Mouse (Mus musculus): ENCODE results near the gene Uba5. TPM values are rescaled to one million over a fixed set of nuclear protein-coding genes. Genes with fewer than 3 reads are reported as not detected.

The Uba5 gene
- 10 to 100 TPM; 44.4 to 55.0 (median 47.9) TPM for total RNA-seq (2022)

DNA sequence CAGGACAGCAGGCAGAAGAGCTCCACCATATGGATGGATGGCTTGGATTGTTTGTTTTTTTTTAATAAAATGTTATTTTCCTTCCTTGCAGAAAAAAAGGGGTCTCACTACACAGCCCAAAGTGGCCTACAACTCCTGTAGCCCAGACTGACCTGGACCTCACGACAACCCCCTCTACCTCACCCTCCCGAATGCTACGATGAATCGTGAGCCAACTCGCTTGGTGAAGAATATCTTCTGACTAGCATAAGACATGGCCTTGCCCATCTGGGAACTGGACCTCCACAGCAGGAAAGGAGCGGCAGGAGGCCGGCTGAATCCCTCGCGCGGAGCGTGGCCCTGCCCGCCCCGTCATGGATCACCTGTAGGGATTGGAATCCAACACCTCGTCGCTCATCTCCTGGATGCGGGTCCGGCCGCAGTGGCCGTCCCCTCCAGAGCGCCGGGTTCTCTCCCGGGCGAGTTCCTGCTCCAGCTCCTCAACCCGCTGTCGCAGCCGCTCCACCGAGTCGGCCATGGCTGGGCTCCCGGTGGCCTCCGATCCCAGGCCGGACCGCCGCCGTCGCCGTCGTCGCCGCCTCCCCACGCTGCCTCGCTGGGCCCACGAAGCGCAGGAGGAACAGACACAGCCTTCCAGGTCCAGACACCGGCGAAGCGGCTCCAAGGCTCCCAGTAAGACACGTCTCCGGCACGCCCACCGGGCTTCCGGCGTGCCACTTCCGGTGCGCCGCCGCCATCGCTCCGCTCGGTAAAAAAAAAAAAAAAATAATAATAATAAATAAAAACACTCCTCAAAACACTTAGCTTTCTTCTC lies at the start of gene Uba5:
Uba5 (minus strand) TSS at position 705 of the 814 bp plus-strand sequence.
- DNase-seq, result peak; percentile 36

DNA sequence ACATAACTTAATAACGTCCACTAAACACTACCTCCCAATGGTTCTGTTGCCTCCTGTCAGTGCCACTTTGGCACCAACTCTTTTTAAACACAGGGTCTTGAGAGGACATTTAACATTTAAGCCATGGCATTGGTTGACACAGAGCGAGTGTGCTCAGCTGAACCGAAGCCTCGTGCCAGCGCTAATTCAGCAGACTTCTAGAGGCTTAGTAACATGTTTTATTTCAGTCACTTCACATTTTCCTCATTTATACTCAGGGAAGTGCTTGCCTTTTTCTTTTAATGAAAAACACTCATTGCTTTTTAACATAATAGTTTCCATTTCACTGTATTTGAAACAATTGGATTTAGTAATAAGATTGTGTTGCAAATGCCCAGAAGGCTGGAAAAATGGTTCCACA lies 46.2 kb upstream of the Uba5 start:
- DNase-seq, result no peak

DNA sequence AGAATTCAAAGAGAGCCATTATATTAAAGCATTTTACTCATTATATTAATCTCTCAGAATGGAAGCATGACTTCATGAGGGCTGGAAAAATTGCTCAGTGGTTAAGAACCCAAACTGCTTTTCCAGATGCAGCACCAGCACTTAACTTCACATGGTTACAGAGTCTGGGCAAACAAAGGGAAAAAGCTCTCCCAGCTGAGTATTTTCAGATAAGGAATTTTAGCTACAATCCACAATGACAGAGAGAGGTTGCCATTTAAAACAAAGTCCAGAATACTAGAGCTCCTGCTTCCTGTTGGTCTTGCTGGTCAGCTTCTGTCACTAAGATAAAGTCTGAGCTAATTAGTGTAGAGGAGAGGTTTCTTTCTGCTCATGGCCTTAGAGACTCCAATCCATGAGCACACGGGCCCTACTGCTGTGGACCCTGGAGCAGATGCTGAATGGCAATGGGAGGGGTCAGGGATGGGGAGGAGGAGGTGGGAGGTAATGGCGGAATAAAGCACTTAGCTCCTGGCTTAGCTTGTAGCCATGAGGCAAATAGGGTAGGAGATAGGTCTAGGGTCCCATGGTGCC lies 45.7 kb upstream of the Uba5 start:
- no peak for DNase-seq

DNA sequence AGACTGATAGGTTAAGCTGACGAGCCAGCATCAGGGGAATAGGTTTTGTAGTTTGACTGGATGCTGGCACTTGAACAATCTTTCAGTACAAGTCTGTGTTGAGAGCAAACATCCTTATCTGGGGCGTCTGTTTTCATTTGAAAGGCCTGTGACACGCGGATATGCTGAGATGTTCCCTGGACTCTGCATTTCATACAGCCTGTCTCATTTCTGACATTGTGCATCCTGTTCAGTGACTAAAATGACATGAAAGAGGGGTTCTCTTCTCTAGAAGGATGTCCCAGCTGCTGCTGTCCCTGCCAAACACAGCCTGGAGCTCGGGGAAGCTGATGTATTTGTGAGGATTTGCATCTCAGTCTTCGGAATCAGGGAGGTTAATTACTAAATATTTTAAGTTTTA lies 44.5 kb upstream of the Uba5 start:
- DNase-seq, result no peak

DNA sequence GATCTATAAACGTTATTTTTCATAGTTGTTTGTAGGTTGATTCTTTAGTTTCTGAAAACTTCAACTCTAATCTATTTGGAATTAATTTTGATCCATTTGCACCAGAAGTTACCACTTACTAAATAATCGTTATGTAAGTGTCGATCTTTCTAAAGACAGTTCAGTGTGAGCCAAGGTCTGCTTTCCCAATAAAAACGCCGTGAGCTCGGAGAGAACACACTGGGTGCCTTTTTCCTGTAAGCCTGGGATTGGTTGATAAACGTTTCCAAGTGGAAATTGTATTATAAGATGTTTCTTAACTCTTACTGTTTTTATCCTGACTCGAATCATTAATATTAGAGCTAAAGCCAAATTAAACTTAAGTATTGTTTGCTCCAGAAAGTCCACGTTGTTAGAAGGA lies 44.0 kb upstream of the Uba5 start:
- DNase-seq, result no peak

DNA sequence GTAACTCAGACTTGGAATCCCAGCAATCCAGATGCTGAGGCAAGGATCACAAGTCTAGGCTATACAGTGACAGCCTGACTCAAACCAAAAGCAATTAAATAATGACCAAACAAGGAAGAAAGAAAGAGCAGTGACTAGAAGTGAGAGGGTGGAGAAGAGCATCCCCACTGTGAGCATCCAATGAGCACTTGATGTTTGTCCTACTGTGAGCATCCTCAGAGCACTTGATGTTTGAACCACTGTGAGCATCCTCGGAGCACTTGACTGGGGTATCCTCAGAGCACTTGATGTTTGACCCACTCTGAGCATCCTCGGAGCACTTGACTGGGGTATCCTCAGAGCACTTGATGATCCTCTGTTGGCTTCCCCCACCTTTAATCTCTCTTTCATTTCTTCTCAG lies 42.1 kb upstream of the Uba5 start:
- no peak for DNase-seq

DNA sequence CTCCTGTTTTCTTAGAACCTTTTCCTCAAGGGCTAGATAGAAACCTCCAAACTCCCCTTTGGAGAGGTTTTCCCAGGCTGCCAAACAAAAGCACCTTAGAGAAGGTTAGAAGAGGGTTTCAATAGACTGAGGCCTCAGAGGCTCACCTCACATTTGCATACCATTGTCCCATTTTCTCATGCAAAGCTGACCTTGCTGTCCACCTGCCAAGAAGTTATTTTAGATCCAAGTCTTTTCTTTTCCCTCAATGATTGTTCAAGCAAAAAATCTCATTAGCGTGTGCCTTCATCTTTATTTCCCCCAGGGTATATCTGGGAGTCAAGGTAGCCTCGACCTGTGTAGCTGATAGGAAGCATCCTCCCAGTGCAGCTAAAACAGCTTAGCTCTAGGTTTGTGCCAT lies 40.0 kb upstream of the Uba5 start:
- no peak for DNase-seq

DNA sequence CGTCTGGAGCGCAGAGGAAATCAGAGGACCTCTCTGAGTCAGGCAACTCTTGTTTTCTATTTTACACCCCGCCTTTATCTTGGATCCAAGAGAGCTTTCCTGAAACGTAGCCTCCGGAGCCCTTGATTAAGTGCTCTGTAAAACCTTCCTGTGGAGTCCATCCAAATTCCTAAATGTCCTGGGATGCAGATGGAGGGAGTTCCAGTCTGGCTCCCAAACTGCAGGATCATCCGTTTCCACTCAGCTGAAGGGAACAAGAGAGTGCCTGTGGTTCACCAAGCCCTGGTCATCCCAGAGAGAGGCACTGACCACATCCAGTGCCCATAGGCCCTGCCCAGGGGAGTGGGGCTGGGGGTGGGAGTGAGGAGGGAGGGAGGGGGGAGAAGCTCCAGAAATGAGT lies 39.4 kb upstream of the Uba5 start:
- no peak for DNase-seq

DNA sequence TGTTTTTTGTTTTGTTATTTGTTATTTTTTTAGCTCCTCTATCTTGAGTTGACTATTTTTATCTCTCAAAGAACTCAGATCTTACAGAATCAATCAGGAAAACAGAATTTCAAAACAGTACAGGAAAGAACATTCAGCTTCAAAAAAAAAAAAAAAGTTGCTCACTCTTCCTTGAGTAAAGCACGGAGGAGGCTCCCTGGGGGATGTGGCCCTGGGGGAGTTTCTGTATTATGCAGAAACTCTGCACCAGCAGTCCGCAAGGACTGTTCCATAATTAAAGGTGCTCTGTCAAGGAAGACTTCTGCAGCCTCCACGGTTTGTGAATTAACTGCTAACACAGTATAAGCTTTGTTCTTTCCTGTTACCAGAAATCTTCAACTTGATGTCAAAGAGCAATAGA lies 38.5 kb upstream of the Uba5 start:
- DNase-seq, result no peak

DNA sequence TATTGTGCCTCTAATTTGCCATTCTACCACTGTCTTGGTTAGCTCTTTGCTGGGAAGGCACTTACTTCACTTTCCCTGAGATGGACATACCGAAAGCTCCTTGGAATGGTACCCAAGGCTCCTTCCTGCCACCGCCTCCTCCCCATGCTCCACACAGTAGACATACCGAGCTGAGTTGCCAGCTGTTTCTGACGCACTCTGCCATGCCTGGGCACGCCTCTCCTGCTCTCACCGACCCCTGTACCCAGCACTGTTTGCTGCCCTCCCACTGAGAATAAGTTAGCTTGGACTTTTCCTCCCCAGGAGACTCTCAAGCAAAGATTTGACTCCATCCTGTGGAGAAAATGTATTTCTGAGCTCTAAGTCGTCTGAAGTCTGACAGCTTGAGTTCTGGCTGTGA lies 37.9 kb upstream of the Uba5 start:
- no peak for DNase-seq

DNA sequence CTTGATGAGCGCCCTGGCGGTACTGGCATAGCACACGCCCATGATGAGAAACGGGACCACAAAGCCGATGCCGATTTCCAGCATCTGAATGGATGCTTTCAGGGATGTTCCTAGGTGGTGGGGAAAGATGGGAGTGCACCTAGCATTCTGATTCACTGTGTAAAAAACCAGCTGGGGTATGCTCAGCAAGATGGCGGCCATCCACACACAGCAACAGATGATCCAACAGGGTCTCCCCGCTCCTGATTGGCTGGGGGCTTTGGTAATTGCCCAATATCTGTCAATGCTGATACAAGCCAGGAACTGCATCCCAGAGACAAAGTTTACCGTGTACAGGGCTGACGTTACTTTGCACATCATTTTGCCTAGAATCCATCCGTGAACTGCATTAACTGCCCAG lies 36.1 kb upstream of the Uba5 start:
- DNase-seq, result no peak

DNA sequence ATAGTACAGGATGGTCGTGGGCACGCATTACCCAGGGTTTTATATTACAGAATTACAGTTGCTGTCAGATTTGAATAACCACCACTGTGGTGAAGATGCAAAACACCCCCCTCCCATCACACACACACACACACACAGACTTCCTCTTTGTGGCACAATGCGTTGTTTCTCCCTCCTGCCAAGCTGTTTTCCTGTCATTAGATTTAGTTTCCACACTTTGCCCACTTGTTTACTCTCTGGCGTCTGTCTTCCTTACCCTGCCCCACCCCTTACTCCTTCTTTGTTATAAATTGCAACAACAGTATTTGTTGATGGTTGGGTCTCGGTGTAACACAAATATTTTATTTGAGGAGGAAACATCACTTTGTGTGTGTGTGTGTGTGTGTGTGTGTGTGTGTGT lies 35.3 kb upstream of the Uba5 start:
- DNase-seq, result no peak

DNA sequence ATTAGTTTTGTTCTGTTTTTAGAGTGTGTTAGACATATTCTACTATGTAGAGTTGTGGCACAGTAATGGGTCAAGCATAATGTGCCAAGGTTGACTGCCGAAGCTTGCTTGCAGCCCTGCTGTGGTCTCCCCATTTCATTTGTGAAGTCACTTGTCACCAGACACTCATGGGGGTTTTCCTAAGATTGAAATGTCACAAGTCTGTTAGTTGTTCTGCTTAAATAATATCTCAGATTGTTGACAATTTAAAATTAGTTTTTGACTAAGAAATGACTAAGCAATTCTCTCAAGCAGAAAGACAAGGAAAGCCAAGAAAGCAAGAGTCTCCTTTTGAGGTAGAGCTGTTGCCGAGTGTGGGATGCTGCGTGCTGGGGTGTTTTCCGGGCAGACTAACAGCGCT lies 30.0 kb upstream of the Uba5 start:
- DNase-seq, result no peak

DNA sequence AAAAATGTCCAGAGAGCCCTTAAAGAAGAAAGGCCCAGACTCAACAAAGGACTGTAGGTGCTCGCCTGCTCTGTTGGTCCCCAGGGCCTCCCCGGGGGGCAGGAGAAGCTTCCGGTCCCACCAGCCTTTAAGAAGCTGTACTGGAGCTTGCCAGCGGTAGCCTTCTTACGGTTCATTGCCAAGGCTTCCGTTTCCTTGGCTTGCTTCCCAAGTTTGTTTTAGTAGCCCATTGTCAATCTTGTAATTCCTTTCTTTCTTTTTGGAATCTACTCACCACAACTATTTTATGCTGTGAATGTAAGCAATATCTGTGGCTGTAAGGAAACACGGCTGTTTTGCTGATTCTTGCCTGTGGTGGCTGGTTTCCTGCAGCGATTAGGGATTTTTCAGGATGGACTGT lies 25.6 kb upstream of the Uba5 start:
- DNase-seq, result no peak

DNA sequence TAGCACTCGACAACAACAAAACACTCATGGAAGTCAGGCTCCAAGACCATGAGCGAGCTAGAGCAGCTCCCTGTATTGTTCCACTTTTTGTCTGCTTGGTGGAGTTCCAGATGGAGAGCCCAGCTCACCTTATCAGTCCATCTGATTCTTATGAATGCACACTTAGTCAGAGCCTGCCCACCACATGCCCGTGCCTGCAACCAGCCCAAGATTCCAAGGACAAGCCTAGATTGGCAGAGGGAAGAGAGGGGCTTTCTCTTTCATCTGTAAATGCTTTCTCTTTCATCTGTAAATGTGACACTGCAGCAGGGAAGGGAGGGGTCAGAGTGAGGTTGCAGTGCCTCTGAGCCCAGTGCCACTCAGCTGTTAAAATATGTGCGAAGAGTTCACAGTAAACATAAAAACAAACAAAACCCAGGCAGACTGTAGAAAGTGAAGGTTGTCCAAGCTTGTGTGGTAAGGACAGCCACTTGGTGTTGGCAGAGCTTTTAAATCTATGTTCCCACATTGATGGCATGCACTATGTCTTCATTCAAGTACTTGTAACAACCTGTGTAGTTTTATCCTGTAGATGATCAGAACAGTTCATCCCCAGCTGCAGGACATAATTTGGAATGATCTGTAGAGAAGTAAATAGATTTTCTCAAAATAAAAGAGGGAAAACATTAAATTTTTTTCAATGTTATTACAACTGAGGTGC lies 22.9 kb upstream of the Uba5 start:
- DNase-seq, result no peak

DNA sequence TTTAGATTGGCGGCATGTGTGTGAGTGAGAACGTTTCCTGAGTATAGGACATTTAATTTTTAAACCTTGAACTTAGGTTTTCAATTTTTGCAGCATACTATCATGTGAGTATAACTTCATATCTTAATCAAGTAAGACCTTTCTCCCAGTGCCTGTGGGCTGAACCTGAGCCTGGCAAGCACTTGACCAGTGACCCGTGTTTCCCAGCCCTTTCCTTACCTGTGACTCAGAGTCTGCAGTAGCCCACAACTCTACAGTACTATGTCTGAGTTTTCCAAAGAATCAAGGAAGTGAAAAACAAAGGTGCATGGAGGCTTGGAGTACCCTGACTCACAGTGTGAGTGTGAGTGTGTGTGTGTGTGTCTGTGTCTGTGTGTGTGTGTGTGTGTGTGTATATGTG lies 17.1 kb upstream of the Uba5 start:
- DNase-seq, result no peak

DNA sequence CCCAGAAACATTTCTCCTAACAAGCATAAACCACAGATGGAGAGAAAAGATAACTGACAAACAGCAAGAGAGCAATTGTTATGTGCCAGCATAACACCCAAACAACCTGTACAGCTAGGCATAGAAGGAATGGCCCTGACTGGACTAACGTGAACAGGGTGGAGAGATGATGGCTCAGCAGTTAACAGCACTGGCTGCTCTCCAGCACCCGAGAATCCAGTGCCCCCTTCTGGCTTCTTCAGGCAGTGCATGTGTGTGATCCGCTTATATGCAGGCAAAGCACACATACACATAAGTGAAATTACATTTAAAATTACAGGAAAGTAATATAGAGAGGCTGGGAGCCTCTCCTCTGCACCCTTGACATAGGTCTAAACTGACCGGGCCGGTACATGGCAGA lies 16.4 kb upstream of the Uba5 start:
- DNase-seq, result peak; percentile 14

DNA sequence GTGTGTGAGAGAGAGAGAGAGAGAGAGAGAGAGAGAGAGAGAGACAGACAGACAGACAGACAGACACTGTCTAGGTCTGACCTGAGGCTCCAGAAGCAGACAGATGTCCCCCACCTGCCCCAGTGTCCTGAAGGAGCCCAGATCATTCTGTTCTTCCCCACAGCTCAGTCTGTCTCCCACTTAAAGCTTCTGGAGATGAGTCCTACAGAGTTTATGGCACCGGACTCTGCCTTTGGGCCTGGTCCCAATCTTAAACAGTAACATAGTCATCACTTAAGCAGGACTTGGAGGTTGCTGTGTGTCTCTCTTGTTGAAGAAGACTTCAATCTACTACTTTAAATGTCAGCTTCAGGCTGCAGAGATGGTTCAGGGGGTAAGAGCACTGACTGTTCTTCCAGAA lies 15.8 kb upstream of the Uba5 start:
- no peak for DNase-seq

DNA sequence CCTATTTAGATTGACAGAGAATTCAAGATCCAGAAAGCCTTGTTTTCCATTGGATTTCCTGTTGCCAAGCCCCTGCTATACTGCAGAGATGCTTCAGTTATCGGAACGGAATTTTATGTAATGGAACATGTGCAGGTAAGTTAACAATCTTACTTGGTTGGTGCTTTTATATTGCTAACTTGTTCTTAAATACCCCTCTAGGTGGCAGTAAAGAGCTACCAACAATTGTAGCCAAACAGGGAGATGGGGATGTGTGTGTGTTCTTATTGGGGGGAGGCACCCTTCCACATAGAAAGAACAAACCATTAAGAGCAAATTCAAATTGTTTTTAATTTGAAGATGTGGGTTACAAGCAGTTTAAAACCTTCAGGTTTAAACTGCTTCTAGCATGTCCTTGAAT lies 12.9 kb upstream of the Uba5 start:
- DNase-seq, result no peak

DNA sequence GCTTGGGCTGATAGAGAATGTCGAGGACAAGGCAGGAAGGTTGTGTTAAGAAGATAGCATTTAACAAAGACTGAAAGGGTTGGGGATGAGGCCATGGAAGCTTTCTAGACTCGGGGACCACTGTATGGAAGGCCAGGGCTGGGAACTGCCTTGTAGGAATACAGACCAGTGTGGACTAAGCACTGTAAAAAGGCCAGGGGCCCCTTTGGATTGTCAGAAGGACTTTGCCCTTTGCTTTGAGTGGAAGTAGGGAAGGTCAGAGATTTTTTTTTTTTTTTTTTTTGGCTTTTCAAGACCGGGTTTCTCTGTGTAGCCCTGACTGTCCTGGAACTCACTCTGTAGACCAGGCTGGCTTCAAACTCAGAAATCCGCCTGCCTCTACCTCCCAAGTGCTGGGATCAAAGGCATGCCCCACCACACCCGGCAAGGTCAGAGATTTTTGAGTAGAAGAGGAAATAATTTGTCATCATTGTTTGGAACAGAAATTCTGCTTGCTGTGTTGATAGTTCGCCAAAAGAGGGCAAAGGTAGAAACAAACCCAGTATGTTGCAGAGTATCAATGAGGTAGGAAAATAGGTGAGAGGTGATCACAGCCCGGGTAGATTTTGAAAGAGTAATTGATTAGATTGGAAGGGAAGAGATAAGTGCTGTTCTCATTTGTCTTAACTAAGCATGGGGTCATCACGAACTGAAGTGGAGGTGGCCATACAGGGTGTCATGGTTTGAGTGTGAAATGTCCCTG lies 8.1 kb upstream of the Uba5 start:
- no peak for DNase-seq

DNA sequence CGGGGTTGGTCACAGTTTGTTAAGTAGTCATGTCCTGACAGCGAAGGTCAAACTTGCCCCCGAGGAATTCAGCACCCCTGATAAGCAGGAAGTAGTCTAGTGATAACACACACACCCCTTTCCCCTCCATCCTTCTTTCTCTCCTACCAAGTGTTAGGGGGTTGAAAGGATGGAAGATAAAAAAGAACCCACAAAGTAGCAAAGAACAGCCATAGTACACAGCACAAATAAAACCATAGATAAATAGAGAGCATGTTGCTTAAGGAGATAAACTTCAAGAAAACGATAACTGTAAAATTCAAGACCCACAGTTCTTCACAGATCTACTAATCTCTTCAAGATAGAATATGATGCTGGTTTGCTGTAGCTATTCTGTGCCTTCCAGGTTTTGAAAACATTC lies 7.3 kb upstream of the Uba5 start:
- no peak for DNase-seq

DNA sequence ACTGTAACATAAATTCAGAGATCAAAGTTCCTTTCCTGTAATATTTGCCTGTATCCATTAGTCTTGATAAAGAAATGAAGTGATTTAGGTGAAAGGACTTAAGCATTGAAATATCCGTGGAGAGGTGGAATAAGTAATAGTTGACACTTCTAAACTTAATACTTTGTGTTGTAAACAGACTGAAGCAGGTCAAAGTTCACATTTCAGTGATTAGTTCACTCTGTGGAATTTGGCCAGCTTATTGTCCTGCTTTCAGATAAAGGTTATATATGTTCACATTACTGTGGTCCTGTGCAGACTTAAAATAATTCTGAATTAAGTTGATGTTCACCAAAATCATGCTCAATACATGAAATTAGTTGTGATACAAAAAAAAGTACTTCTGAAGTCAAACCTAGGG lies 1.6 kb upstream of the Uba5 start:
- no peak for DNase-seq

DNA sequence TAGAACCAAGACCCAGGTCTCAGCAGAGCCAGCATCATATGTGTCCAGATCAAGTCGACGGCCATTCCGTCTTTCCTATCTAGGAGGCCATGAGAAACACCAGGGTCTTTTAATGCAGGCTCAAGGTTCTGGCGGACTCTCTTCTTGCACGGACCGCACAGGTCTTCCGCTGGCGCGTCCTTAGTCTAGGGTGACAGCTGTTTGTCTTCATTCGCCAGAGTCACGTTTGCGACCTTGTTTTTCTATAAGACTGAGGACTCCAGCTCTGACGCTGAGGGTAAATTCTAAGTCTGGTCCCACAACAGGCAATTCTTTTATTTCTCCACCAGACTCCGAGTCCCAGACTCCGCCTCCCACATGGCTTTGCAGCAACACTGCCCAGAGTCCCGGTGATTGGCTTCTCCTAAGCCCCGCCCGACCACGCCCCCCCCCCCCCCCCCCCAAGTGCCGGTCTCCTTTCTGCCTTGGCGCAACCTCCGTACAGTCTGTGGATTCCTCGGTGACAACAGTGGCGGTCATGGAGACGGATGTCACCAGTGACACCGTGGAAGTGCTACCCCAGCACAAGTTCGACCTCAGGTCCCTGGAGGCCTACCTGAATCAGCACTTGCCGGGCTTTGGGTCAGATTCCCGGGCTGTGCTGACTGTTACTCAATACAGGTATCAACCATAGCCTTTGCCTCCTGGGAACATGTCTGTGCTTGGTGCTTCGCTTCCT lies 469 bp upstream of the Uba5 start, which contains the start of gene Acad11:
Acad11 (plus strand) TSS at position 134 of the 718 bp plus-strand sequence.
- peak; percentile 81 for DNase-seq
